Mouse (Mus musculus): Measurements from ENCODE around the gene Slc25a23. TPM values are rescaled to one million over a fixed set of nuclear protein-coding genes. Genes with fewer than 3 reads are reported as not detected.
A peak's percentile ranks its signal among the peaks of the same experiment; 100 is the strongest.

Gene Slc25a23
- polyA plus RNA-seq, 1 experiment from 2014 or later, result 14.7 TPM

GRCm38 (mm10) chr17:57011236-57012141 lies 48.2 kb downstream of the Slc25a23 start, which contains the start of the genes Gtf2f1 and Gm17949:
Gene Gtf2f1, minus strand, starts transcription at chr17:57011288.
Gene Gm17949, plus strand, starts transcription at chr17:57011469.
- H3K4me2 ChIP-seq, result peak within 1 kb of the TSS; percentile 89

DNA sequence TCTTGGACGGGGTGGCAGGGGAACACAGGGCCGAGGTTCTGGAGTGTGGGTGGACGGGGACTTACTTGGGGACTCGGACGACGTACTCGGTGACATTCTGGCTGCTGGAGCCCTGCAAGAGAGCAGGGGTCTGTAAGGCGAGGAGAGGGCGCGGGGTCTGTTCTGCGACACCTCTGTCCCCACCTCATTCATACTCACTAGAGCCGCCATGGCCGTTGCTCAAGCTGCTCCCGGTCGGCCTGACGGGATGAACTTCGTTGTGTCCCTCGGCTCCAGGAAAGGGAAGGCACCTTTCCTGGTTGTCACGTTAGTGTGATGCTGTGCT lies 48.8 kb downstream of the Slc25a23 start:
- H3K27ac ChIP-seq, result peak overlapping the region; percentile 72
- peaks cover 31% of the 10 kb centered on the region for H3K36me3 ChIP-seq
- peak overlapping the region; percentile 67 for H3K4me3 ChIP-seq
- H3K4me1 ChIP-seq (replicated peaks), result peaks cover 19% of the 10 kb centered on the region
- no peaks in the 10 kb centered on the region for H3K27me3 ChIP-seq
- peak overlapping the region; percentile 84 for H3K4me2 ChIP-seq
- ATAC-seq (replicated peaks; ENCODE audit: insufficient number of reproducible peaks, insufficient read depth, low FRiP score, low read depth), result peak; percentile 16; the same call in 1 of the 2 replicates
- under 1% methylated on average over 19 of the region's 19 CpGs for WGBS
- H3K9ac ChIP-seq, result peak overlapping the region; percentile 72
- no peaks in the 10 kb centered on the region for H3K9me3 ChIP-seq (replicated peaks)

More at GRCm38 (mm10) chr17:57011236-57012141, 48.2 kb downstream of the Slc25a23 start, which contains the start of the genes Gtf2f1 and Gm17949:
- no peaks in the 10 kb centered on the region for H3K9me3 ChIP-seq (replicated peaks)
- H3K36me3 ChIP-seq, result peaks cover 24% of the 10 kb centered on the region
- peaks cover 19% of the 10 kb centered on the region for H3K4me1 ChIP-seq (replicated peaks)
- H3K9ac ChIP-seq, result peak within 1 kb of the TSS; percentile 81
- peak; percentile 91 for ATAC-seq (replicated peaks; ENCODE audit: insufficient number of reproducible peaks, insufficient read depth, low FRiP score, low read depth)
- H3K4me3 ChIP-seq, result peak within 1 kb of the TSS; percentile 67
- peak within 1 kb of the TSS; percentile 88 for H3K27ac ChIP-seq
- under 1% methylated on average over 51 of the region's 51 CpGs for WGBS
- H3K27me3 ChIP-seq, result no peaks in the 10 kb centered on the region

DNA sequence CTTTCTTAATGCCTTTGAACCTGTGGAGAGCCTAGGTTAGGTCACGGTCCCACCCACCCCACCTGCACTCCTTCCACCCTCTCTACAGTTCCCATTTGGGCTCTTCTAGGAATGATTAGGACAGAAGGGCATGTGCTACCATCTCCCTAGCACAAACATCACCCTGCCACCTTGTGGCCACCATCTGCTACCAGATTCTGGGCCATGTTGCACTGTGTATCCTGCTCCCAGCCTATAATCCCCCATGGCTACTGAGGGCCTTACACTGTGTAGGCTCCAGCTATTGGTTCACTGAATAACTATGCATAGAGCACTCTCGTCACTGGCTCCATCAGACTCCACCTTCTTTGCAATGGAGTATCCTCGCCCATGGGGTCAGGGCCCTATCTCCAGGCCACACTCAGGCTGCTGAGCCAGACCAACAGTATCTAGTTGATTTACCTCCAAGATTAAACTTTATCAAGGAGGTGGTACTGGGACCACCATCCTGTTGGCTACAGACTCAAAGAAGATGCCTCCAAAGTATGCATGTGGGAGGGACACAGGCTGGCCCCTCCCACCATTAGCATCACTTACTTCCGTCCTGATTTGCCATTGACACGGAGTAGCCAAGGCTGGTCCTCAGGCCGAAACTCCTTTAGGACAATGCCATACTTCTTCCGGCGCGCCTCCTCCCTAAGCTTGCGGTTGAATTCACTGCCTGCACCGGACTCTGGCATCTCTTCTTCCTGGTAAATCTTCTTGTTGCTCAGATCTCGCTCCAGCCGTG lies 52.3 kb downstream of the Slc25a23 start:
- Histone ChIP-seq H3K4me2 (no peak overlapping the region), H3K9me3 (replicated peaks) (no peaks in the 10 kb centered on the region), H3K4me1 (replicated peaks) (peaks cover 15% of the 10 kb centered on the region), H3K4me3 (no peak overlapping the region), H3K27ac (no peak overlapping the region), H3K27me3 (no peaks in the 10 kb centered on the region), H3K9ac (no peak overlapping the region), H3K36me3 (peaks cover 61% of the 10 kb centered on the region)
- ATAC-seq (replicated peaks; ENCODE audit: insufficient number of reproducible peaks, insufficient read depth, low FRiP score, low read depth), result no peak
- WGBS, result 91% methylated on average over 13 of the region's 13 CpGs

DNA sequence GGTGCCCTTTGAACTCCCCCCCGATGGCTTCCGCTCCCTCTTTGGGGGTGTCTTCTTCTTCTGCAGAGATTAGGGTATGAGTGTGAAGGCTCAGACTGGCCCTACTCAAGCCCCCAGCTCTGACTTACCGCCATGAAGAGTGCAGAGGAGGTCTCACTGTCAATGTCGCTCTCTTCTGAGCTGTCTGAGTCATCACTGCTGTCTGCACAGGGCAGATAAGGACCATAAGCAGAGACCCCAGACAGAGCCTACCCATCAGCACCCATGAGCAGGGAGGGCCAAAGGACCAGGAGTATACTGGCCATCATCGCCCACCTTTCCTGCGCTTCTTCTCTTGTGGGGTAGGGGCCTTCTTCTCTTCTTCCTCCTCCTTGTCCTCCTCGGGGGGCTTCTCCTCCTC lies 55.7 kb downstream of the Slc25a23 start:
- 76% methylated on average over 7 of the region's 7 CpGs for WGBS
- Histone ChIP-seq H3K4me1 (replicated peaks) (peaks cover 20% of the 10 kb centered on the region), H3K9ac (no peak overlapping the region), H3K4me2 (no peak overlapping the region), H3K27ac (no peak overlapping the region), H3K36me3 (peaks cover 70% of the 10 kb centered on the region), H3K9me3 (replicated peaks) (no peaks in the 10 kb centered on the region), H3K4me3 (no peak overlapping the region), H3K27me3 (no peaks in the 10 kb centered on the region)
- no peak for ATAC-seq (replicated peaks; ENCODE audit: insufficient number of reproducible peaks, insufficient read depth, low FRiP score, low read depth)

DNA sequence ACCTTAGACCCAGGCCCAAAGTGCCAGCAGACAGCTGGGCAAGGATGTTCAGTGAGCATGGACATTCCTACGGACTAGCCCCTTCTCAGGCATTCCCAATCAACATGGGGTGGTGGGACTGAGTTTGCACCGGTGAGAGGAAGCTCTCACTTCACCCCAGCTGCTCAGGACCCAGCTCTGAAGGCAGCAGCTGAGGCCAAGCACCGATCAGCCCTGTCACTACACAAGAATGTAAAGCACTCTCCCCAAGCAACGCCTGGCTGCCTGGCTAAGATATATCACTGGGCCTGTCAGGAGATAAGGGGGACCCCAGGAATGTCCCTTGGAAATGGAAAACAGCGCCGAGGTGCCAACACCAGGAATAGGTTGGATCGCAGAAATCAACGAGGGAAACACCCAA lies 58.4 kb downstream of the Slc25a23 start:
- H3K36me3 ChIP-seq, result peaks cover 43% of the 10 kb centered on the region
- 0 out of 2 replicates have a peak overlapping the region, but pooled peaks have one; percentile 25 for H3K9ac ChIP-seq
- no peaks in the 10 kb centered on the region for H3K9me3 ChIP-seq (replicated peaks)
- WGBS, result 15% methylated on average over 8 of the region's 8 CpGs
- peak overlapping the region; percentile 77 for H3K27ac ChIP-seq
- H3K4me1 ChIP-seq (replicated peaks), result peaks cover 36% of the 10 kb centered on the region
- no peak for ATAC-seq (replicated peaks; ENCODE audit: insufficient number of reproducible peaks, insufficient read depth, low FRiP score, low read depth)
- no peaks in the 10 kb centered on the region for H3K27me3 ChIP-seq
- peak overlapping the region; percentile 9; the same call in 1 of the 2 replicates for H3K4me2 ChIP-seq
- no peak overlapping the region for H3K4me3 ChIP-seq

DNA sequence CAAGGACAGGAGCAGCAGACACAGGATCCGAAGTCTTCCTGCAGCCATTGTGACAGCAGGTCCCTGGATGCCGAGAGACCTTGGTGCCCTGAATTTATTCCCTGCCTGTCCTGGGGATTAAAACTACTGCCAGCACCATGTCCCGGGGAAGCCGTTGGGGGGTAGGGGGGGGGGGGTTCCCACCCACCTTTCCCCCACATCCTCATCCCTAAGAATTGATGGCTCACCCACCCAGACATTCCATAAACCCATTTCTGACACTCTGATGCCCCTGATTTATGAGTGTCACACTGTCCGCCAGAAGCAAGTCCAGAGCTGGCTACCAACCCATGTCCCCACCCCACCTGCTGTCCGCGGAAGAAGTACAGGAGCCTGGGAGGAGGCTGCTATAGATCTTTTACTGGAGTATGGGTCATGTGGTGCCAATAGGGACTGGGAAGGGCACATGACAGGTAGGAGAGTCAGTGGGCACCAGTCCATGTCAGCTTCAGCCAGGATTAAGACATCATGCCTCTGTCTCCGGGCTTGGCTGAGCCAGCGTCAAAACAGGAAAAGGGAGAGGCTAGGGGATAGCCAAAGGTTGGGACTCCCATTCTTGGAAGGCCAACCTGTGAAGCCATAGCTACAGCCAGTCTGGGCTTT lies 59.6 kb downstream of the Slc25a23 start, which contains the start of gene Pspn:
Pspn (minus strand) TSS at position 51 of the 642 bp plus-strand sequence.
- Histone ChIP-seq H3K4me1 (replicated peaks) (peaks cover 36% of the 10 kb centered on the region), H3K4me2 (0 out of 2 replicates have a peak within 1 kb of the TSS, but pooled peaks have one; percentile 9), H3K27ac (peak within 1 kb of the TSS; percentile 77), H3K9me3 (replicated peaks) (no peaks in the 10 kb centered on the region), H3K4me3 (no peak within 1 kb of the TSS), H3K9ac (no peak within 1 kb of the TSS), H3K27me3 (no peaks in the 10 kb centered on the region), H3K36me3 (peaks cover 40% of the 10 kb centered on the region)
- 79% methylated on average over 9 of the region's 9 CpGs for WGBS
- no peak for ATAC-seq (replicated peaks; ENCODE audit: insufficient number of reproducible peaks, insufficient read depth, low FRiP score, low read depth)

DNA sequence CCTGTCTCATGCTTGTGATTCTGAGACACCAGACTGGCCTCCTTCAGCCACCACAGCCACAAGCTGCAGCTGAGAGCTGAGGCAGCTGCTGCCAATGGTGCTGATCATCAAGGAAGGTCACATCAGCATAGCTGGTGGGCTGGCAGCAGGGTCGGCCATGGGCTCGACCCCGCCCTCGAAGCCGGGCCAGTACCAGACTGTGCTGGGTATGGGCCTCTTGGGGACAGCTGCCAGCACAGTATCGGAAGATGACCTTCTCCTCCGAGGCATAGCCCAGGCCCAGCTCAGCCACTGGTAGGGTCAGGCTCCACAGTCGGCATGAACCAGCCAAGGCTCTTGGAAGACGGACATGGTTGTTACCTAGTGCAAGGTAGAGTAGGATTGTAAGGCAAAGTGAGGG lies 60.2 kb downstream of the Slc25a23 start:
- no peak overlapping the region for H3K27ac ChIP-seq
- no peak for ATAC-seq (replicated peaks; ENCODE audit: insufficient number of reproducible peaks, insufficient read depth, low FRiP score, low read depth)
- H3K36me3 ChIP-seq, result peaks cover 42% of the 10 kb centered on the region
- H3K4me1 ChIP-seq (replicated peaks), result peaks cover 36% of the 10 kb centered on the region
- 91% methylated on average over 9 of the region's 9 CpGs for WGBS
- no peak overlapping the region for H3K4me3 ChIP-seq
- no peak overlapping the region for H3K4me2 ChIP-seq
- no peak overlapping the region for H3K9ac ChIP-seq
- no peaks in the 10 kb centered on the region for H3K9me3 ChIP-seq (replicated peaks)
- H3K27me3 ChIP-seq, result no peaks in the 10 kb centered on the region

DNA sequence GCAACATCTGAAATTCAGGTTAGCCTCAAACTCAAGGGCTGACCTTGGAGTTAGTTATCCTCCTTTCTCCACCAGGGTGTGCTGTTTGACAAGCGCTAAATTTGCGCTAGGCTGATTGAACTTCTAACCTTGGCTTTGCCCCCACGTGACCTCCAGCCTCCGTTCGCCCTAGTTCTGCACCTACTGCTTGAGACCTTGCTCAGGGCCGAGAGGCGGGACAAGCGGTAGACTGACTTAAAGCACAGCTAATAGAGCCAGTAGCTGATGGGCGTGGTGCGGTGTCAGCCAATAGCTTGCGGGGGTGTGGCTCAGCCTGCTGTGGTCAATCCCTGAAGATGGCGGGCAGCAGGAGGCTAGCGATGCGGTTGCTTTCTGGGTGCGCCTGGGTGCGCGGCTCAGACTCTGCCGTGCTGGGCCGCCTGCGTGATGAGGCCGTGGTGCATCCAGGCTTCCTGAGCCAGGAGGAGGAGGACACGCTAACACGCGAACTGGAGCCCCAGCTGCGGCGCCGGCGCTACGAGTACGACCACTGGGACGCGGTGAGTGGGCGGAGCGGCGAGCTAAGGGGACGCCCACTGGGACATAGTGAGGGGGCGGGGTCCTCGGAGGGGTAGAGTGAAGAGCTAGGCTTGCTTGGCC lies 62.5 kb downstream of the Slc25a23 start, which contains the start of gene Alkbh7:
Alkbh7 (plus strand) TSS at position 311 of the 639 bp plus-strand sequence.
- Histone ChIP-seq H3K4me1 (replicated peaks) (peaks cover 36% of the 10 kb centered on the region), H3K9ac (peak within 1 kb of the TSS; percentile 58), H3K27me3 (no peaks in the 10 kb centered on the region), H3K4me3 (peak within 1 kb of the TSS; percentile 86), H3K9me3 (replicated peaks) (no peaks in the 10 kb centered on the region), H3K27ac (peak within 1 kb of the TSS; percentile 87), H3K36me3 (peaks cover 47% of the 10 kb centered on the region), H3K4me2 (peak within 1 kb of the TSS; percentile 82)
- WGBS, result under 1% methylated on average over 38 of the region's 38 CpGs
- peak; percentile 99 for ATAC-seq (replicated peaks; ENCODE audit: insufficient number of reproducible peaks, insufficient read depth, low FRiP score, low read depth)

DNA sequence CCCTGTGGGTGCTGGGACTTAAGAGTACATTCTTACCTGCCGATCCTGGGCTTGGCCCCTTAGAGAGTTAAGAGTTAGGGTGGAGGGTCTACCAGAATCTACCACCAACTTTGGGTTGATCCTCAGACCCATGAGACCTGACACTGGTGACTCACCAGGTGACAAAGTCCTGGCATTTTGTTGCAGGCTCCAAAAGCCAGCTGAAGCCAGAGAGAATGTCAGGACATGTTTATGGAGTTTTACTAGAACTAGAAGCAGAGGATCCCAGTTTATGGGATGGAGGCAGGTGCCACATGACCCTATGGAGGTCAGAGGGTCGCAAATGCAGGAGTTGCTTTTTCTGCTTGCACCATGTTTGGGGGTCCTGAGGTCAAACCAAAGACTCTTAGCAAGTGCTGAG lies 63.2 kb downstream of the Slc25a23 start:
- Histone ChIP-seq H3K9me3 (replicated peaks) (no peaks in the 10 kb centered on the region), H3K36me3 (peaks cover 47% of the 10 kb centered on the region), H3K27me3 (no peaks in the 10 kb centered on the region), H3K4me1 (replicated peaks) (peaks cover 34% of the 10 kb centered on the region), H3K27ac (peak overlapping the region; percentile 87), H3K4me3 (peak overlapping the region; percentile 86; the same call in 1 of the 2 replicates), H3K4me2 (peak overlapping the region; percentile 82; the same call in 1 of the 2 replicates), H3K9ac (no peak overlapping the region)
- ATAC-seq (replicated peaks; ENCODE audit: insufficient number of reproducible peaks, insufficient read depth, low FRiP score, low read depth), result no peak
- 61% methylated on average over 2 of the region's 2 CpGs for WGBS

GRCm38 (mm10) chr17:56995046-56995445 lies 64.6 kb downstream of the Slc25a23 start:
- no peak for ATAC-seq (replicated peaks; ENCODE audit: insufficient number of reproducible peaks, insufficient read depth, low FRiP score, low read depth)
- Histone ChIP-seq H3K4me3 (no peak overlapping the region), H3K27ac (no peak overlapping the region), H3K9ac (no peak overlapping the region), H3K27me3 (no peaks in the 10 kb centered on the region), H3K9me3 (replicated peaks) (no peaks in the 10 kb centered on the region), H3K4me2 (no peak overlapping the region), H3K36me3 (peaks cover 46% of the 10 kb centered on the region), H3K4me1 (replicated peaks) (peaks cover 27% of the 10 kb centered on the region)
- WGBS, result 82% methylated on average over 8 of the region's 8 CpGs
